9 mouse cellular contexts compared by ENCODE assay signal in the genomic region with DNA sequence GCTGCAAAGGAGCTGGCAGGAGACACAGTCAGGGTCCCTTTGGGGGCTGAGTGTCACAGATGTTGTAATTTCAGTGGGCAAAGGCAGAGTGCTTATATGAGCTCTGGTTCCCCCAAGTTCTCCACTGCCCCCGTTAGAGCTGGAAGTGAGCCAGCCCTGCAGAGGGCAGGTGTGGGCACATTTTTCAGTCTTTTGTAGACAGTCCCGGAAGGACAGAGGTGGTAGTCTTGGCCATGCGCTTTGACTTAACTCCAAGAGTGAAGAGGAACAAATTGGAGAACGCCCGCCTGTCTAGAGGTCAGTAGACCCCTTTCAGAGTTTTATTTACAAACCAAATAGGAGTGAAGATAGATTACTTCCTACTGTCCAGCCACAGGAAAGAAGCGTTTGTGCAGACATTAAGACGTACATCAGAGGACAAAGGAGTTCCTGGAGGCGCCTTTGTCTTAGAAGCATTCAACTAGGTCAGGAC.
DNase-seq lines count a peak whose midpoint lies in the region; ATAC-seq and TF ChIP-seq lines count a peak whose summit lies in the region.
"Had no signal": no experiment of that assay in that cellular context is flagged by ENCODE, and none has a peak within 500 bp of the region (broad histone marks: within the 10 kb centered on the region; RNA-seq: fewer than 3 reads in every experiment).

No protein-coding gene starts in this region.

- no peak for TF ChIP-seq CTCF in lung, adult 2 months (IDR thresholded peaks at IDR 0.05; ENCODE audit: insufficient read depth, low read length)

- no peak for DNase-seq in lung, adult 2 months
- no peak for DNase-seq in embryonic facial prominence, embryonic 14.5 days (ENCODE audit: low spot score)
- peak; percentile 29 to 33 for DNase-seq in kidney, adult 8-10 months
- DNase-seq in layer of hippocampus, postnatal 36 days, result no peak
- DNase-seq in frontal cortex, adult 2 months (ENCODE audit: extremely low spot score in 1 of 2, low spot score in 1 of 2), result no peak
- DNase-seq: heart, adult 2 months had no signal

- TF ChIP-seq POLR2A in lung, adult 2 months (IDR thresholded peaks at IDR 0.05; ENCODE audit: borderline replicate concordance, extremely low read depth, low read depth, low read length), result no peak

- no peak for ATAC-seq in lung, embryonic 15.5 days (ENCODE audit: borderline replicate concordance, extremely low read depth, low FRiP score, low TSS enrichment)
- 0 out of 2 replicates have a peak, but pooled peaks have one; percentile 32 for ATAC-seq in embryonic facial prominence, embryonic 14.5 days (ENCODE audit: low read depth)
- ATAC-seq in megakaryocyte progenitor cell, adult 5-6 weeks (replicated peaks; ENCODE audit: poor library complexity), result 0 out of 2 replicates have a peak, but pooled peaks have one; percentile 17

- no peak overlapping the region for H3K4me3 ChIP-seq in lung, embryonic 15.5 days
- H3K4me3 ChIP-seq in lung, adult 2 months (replicated peaks; ENCODE audit: extremely low read depth, low read depth, low read length), result no peak overlapping the region
- no peak overlapping the region for H3K4me3 ChIP-seq in embryonic facial prominence, embryonic 14.5 days (ENCODE audit: low read depth, low read length)
- H3K4me3 ChIP-seq: heart, adult 2 months; liver, embryonic 15.5 days had no signal

- H3K36me3 ChIP-seq in lung, embryonic 15.5 days, result no peaks in the 10 kb centered on the region
- H3K36me3 ChIP-seq in embryonic facial prominence, embryonic 14.5 days (ENCODE audit: control insufficient read depth, insufficient read depth, low read length), result no peaks in the 10 kb centered on the region
- H3K36me3 ChIP-seq: liver, embryonic 15.5 days had no signal

- no peaks in the 10 kb centered on the region for H3K9me3 ChIP-seq in lung, embryonic 15.5 days
- no peaks in the 10 kb centered on the region for H3K9me3 ChIP-seq in embryonic facial prominence, embryonic 14.5 days (ENCODE audit: control insufficient read depth, low read length)
- H3K9me3 ChIP-seq: liver, embryonic 15.5 days had no signal

- H3K9ac ChIP-seq in lung, embryonic 15.5 days, result no peak overlapping the region
- H3K9ac ChIP-seq in embryonic facial prominence, embryonic 14.5 days (ENCODE audit: low read depth, low read length), result no peak overlapping the region
- H3K9ac ChIP-seq: liver, embryonic 15.5 days had no signal

- 19% methylated on average over 8 of the region's 8 CpGs for WGBS in lung, embryonic 15.5 days
- 28% methylated on average over 8 of the region's 8 CpGs for WGBS in lung, adult 2 months
- WGBS in embryonic facial prominence, embryonic 14.5 days, result 53% methylated on average over 8 of the region's 8 CpGs

- peak overlapping the region; percentile 1; the same call in 1 of the 2 replicates for H3K27ac ChIP-seq in lung, embryonic 15.5 days
- 0 out of 2 replicates have a peak overlapping the region, but pooled peaks have one; percentile 24 for H3K27ac ChIP-seq in embryonic facial prominence, embryonic 14.5 days (replicated peaks; ENCODE audit: low read depth, low read length)
- H3K27ac ChIP-seq: heart, adult 2 months; liver, embryonic 15.5 days had no signal

- peaks cover 70% of the 10 kb centered on the region for H3K4me1 ChIP-seq in lung, embryonic 15.5 days
- H3K4me1 ChIP-seq in lung, adult 2 months (ENCODE audit: control insufficient read depth, insufficient read depth, low read length), result no peaks in the 10 kb centered on the region
- peaks cover 39% of the 10 kb centered on the region for H3K4me1 ChIP-seq in embryonic facial prominence, embryonic 14.5 days (ENCODE audit: control insufficient read depth, insufficient read depth, low read length)

- peak overlapping the region; percentile 4; the same call in 1 of the 2 replicates for H3K4me2 ChIP-seq in lung, embryonic 15.5 days
- H3K4me2 ChIP-seq in embryonic facial prominence, embryonic 14.5 days (ENCODE audit: low read depth, low read length), result no peak overlapping the region
- H3K4me2 ChIP-seq: liver, embryonic 15.5 days had no signal

- no peaks in the 10 kb centered on the region for H3K27me3 ChIP-seq in lung, embryonic 15.5 days
- no peaks in the 10 kb centered on the region for H3K27me3 ChIP-seq in embryonic facial prominence, embryonic 14.5 days (replicated peaks; ENCODE audit: control insufficient read depth, insufficient read depth, low read length)
- H3K27me3 ChIP-seq: liver, embryonic 15.5 days had no signal

Comparison
In these comparisons a context has a peak if more than half of its experiments do, and no peak if none do; other contexts are left out.
1. DNase-seq: peak in kidney, adult 8-10 months (2 of 2); none in lung, adult 2 months (single experiment), embryonic facial prominence, embryonic 14.5 days (single experiment), layer of hippocampus, postnatal 36 days (0 of 2) and frontal cortex, adult 2 months (0 of 2).